Mouse (Mus musculus): ENCODE data around the gene Phf3. TPM values are rescaled to one million over a fixed set of nuclear protein-coding genes. Genes with fewer than 3 reads are reported as not detected.
A peak's percentile ranks its signal among the peaks of the same experiment; 100 is the strongest.

Gene Phf3
- polyA plus RNA-seq, 1 experiment from 2014 or later, result 39.0 TPM

- H3K27ac ChIP-seq, result no peak overlapping the region
- ATAC-seq, result no peak
- WGBS, result 90% methylated on average over 10 of the region's 10 CpGs
These were observed 65.5 kb downstream of the Phf3 start for GRCm38 (mm10) chr1:30808101-30808699.

GRCm38 (mm10) chr1:30805688-30806285 lies 67.9 kb downstream of the Phf3 start:
- Histone ChIP-seq H3K4me3 (no peak overlapping the region), H3K27ac (no peak overlapping the region), H3K9me3 (replicated peaks) (no peaks in the 10 kb centered on the region), H3K4me1 (no peaks in the 10 kb centered on the region), H3K27me3 (no peaks in the 10 kb centered on the region), H3K36me3 (ENCODE audit: poor library complexity, severe bottlenecking) (peaks cover 72% of the 10 kb centered on the region), H3K4me2 (no peak overlapping the region), H3K9ac (no peak overlapping the region)
- no peak for ATAC-seq
- WGBS, result 95% methylated on average over 11 of the region's 11 CpGs

More at GRCm38 (mm10) chr1:30808101-30808699, 65.5 kb downstream of the Phf3 start:
- Histone ChIP-seq H3K4me2 (no peak overlapping the region), H3K9me3 (replicated peaks) (no peaks in the 10 kb centered on the region), H3K4me1 (no peaks in the 10 kb centered on the region), H3K36me3 (ENCODE audit: poor library complexity, severe bottlenecking) (peaks cover 79% of the 10 kb centered on the region), H3K27me3 (no peaks in the 10 kb centered on the region), H3K4me3 (no peak overlapping the region), H3K9ac (no peak overlapping the region)

GRCm38 (mm10) chr1:30804919-30805318 lies 68.8 kb downstream of the Phf3 start:
- Histone ChIP-seq H3K9ac (no peak overlapping the region), H3K27me3 (no peaks in the 10 kb centered on the region), H3K4me1 (no peaks in the 10 kb centered on the region), H3K9me3 (replicated peaks) (no peaks in the 10 kb centered on the region), H3K4me3 (no peak overlapping the region), H3K27ac (no peak overlapping the region), H3K4me2 (no peak overlapping the region), H3K36me3 (ENCODE audit: poor library complexity, severe bottlenecking) (peaks cover 64% of the 10 kb centered on the region)
- WGBS, result 81% methylated on average over 7 of the region's 7 CpGs
- no peak for ATAC-seq

- peaks cover 42% of the 10 kb centered on the region for H3K36me3 ChIP-seq (ENCODE audit: poor library complexity, severe bottlenecking)
- H3K4me2 ChIP-seq, result no peak overlapping the region
- H3K27ac ChIP-seq, result no peak overlapping the region
- 93% methylated on average over 8 of the region's 8 CpGs for WGBS
- H3K9ac ChIP-seq, result no peak overlapping the region
- no peaks in the 10 kb centered on the region for H3K9me3 ChIP-seq (replicated peaks)
- no peak overlapping the region for H3K4me3 ChIP-seq
- H3K4me1 ChIP-seq, result no peaks in the 10 kb centered on the region
- H3K27me3 ChIP-seq, result no peaks in the 10 kb centered on the region
- no peak for ATAC-seq
These were observed 71.8 kb downstream of the Phf3 start for GRCm38 (mm10) chr1:30801911-30802310.

- Histone ChIP-seq H3K36me3 (ENCODE audit: poor library complexity, severe bottlenecking) (peaks cover 24% of the 10 kb centered on the region), H3K4me2 (no peak overlapping the region), H3K27ac (no peak overlapping the region), H3K9me3 (replicated peaks) (no peaks in the 10 kb centered on the region), H3K4me3 (no peak overlapping the region), H3K27me3 (no peaks in the 10 kb centered on the region), H3K4me1 (no peaks in the 10 kb centered on the region), H3K9ac (no peak overlapping the region)
- whole genome bisulfite sequencing, result 77% methylated on average over 6 of the region's 6 CpGs
- ATAC-seq, result 0 out of 2 replicates have a peak, but pooled peaks have one; percentile 4
These were observed 74.4 kb downstream of the Phf3 start for GRCm38 (mm10) chr1:30799277-30799834.

- H3K4me2 ChIP-seq, result no peak overlapping the region
- 90% methylated on average over 5 of the region's 5 CpGs for WGBS
- no peaks in the 10 kb centered on the region for H3K4me1 ChIP-seq
- no peaks in the 10 kb centered on the region for H3K36me3 ChIP-seq (ENCODE audit: poor library complexity, severe bottlenecking)
- no peak for ATAC-seq
- H3K9me3 ChIP-seq (replicated peaks), result no peaks in the 10 kb centered on the region
- no peaks in the 10 kb centered on the region for H3K27me3 ChIP-seq
- no peak overlapping the region for H3K4me3 ChIP-seq
- H3K27ac ChIP-seq, result no peak overlapping the region
- no peak overlapping the region for H3K9ac ChIP-seq
These were observed 79.1 kb downstream of the Phf3 start for GRCm38 (mm10) chr1:30794606-30795005.

GRCm38 (mm10) chr1:30793357-30793883 lies 80.3 kb downstream of the Phf3 start:
- WGBS, result 89% methylated on average over 7 of the region's 7 CpGs
- Histone ChIP-seq H3K4me3 (no peak overlapping the region), H3K36me3 (ENCODE audit: poor library complexity, severe bottlenecking) (no peaks in the 10 kb centered on the region), H3K4me1 (no peaks in the 10 kb centered on the region), H3K27ac (no peak overlapping the region), H3K4me2 (no peak overlapping the region), H3K9me3 (replicated peaks) (no peaks in the 10 kb centered on the region), H3K9ac (no peak overlapping the region), H3K27me3 (no peaks in the 10 kb centered on the region)
- ATAC-seq, result no peak

- H3K9me3 ChIP-seq (replicated peaks), result no peaks in the 10 kb centered on the region
- no peaks in the 10 kb centered on the region for H3K27me3 ChIP-seq
- no peaks in the 10 kb centered on the region for H3K4me1 ChIP-seq
- no peak overlapping the region for H3K27ac ChIP-seq
- no peak for ATAC-seq
- no peak overlapping the region for H3K9ac ChIP-seq
- H3K4me3 ChIP-seq, result no peak overlapping the region
- 84% methylated on average over 5 of the region's 5 CpGs for WGBS
- H3K4me2 ChIP-seq, result no peak overlapping the region
- no peaks in the 10 kb centered on the region for H3K36me3 ChIP-seq (ENCODE audit: poor library complexity, severe bottlenecking)
These were observed 80.8 kb downstream of the Phf3 start for GRCm38 (mm10) chr1:30792935-30793334.

- H3K9ac ChIP-seq, result no peak overlapping the region
- H3K4me2 ChIP-seq, result no peak overlapping the region
- no peaks in the 10 kb centered on the region for H3K9me3 ChIP-seq (replicated peaks)
- H3K4me1 ChIP-seq, result no peaks in the 10 kb centered on the region
- no peaks in the 10 kb centered on the region for H3K36me3 ChIP-seq (ENCODE audit: poor library complexity, severe bottlenecking)
- H3K27me3 ChIP-seq, result no peaks in the 10 kb centered on the region
- no peak; the same call in 1 of the 2 replicates for ATAC-seq
- no peak overlapping the region for H3K4me3 ChIP-seq
- WGBS, result 66% methylated on average over 1 of the region's 1 CpGs
- no peak overlapping the region for H3K27ac ChIP-seq
These were observed 83.5 kb downstream of the Phf3 start for GRCm38 (mm10) chr1:30790220-30790619.

- WGBS, result 90% methylated on average over 1 of the region's 1 CpGs
- no peak for ATAC-seq
- H3K4me3 ChIP-seq, result no peak overlapping the region
These were observed 84.0 kb downstream of the Phf3 start for GRCm38 (mm10) chr1:30789689-30790088.

GRCm38 (mm10) chr1:30789001-30789400 lies 84.7 kb downstream of the Phf3 start:
- H3K27ac ChIP-seq, result no peak overlapping the region
- no peak overlapping the region for H3K4me2 ChIP-seq
- no peaks in the 10 kb centered on the region for H3K4me1 ChIP-seq
- H3K27me3 ChIP-seq, result no peaks in the 10 kb centered on the region
- WGBS, result 61% methylated on average over 2 of the region's 2 CpGs
- H3K36me3 ChIP-seq (ENCODE audit: poor library complexity, severe bottlenecking), result no peaks in the 10 kb centered on the region
- no peak overlapping the region for H3K9ac ChIP-seq
- no peak for ATAC-seq
- H3K9me3 ChIP-seq (replicated peaks), result no peaks in the 10 kb centered on the region
- H3K4me3 ChIP-seq, result no peak overlapping the region

More at GRCm38 (mm10) chr1:30789689-30790088, 84.0 kb downstream of the Phf3 start:
- H3K27me3 ChIP-seq, result no peaks in the 10 kb centered on the region
- no peak overlapping the region for H3K4me2 ChIP-seq
- no peaks in the 10 kb centered on the region for H3K4me1 ChIP-seq
- no peak overlapping the region for H3K27ac ChIP-seq
- no peaks in the 10 kb centered on the region for H3K9me3 ChIP-seq (replicated peaks)
- H3K36me3 ChIP-seq (ENCODE audit: poor library complexity, severe bottlenecking), result no peaks in the 10 kb centered on the region
- H3K9ac ChIP-seq, result no peak overlapping the region

- WGBS, result 85% methylated on average over 9 of the region's 9 CpGs
- no peak for ATAC-seq
These were observed 87.1 kb downstream of the Phf3 start for GRCm38 (mm10) chr1:30786583-30786982.

More at GRCm38 (mm10) chr1:30786583-30786982, 87.1 kb downstream of the Phf3 start:
- Histone ChIP-seq H3K4me2 (no peak overlapping the region), H3K9me3 (replicated peaks) (no peaks in the 10 kb centered on the region), H3K9ac (no peak overlapping the region), H3K27ac (no peak overlapping the region), H3K36me3 (ENCODE audit: poor library complexity, severe bottlenecking) (no peaks in the 10 kb centered on the region), H3K4me3 (no peak overlapping the region), H3K27me3 (no peaks in the 10 kb centered on the region), H3K4me1 (no peaks in the 10 kb centered on the region)
